Mouse (Mus musculus): ENCODE measurements around the gene Arhgap15. TPM values are rescaled to one million over a fixed set of nuclear protein-coding genes. Genes with fewer than 3 reads are reported as not detected.

The Arhgap15 gene
- polyA plus RNA-seq, 1 experiment from 2014 or later: 0.60 TPM

DNA sequence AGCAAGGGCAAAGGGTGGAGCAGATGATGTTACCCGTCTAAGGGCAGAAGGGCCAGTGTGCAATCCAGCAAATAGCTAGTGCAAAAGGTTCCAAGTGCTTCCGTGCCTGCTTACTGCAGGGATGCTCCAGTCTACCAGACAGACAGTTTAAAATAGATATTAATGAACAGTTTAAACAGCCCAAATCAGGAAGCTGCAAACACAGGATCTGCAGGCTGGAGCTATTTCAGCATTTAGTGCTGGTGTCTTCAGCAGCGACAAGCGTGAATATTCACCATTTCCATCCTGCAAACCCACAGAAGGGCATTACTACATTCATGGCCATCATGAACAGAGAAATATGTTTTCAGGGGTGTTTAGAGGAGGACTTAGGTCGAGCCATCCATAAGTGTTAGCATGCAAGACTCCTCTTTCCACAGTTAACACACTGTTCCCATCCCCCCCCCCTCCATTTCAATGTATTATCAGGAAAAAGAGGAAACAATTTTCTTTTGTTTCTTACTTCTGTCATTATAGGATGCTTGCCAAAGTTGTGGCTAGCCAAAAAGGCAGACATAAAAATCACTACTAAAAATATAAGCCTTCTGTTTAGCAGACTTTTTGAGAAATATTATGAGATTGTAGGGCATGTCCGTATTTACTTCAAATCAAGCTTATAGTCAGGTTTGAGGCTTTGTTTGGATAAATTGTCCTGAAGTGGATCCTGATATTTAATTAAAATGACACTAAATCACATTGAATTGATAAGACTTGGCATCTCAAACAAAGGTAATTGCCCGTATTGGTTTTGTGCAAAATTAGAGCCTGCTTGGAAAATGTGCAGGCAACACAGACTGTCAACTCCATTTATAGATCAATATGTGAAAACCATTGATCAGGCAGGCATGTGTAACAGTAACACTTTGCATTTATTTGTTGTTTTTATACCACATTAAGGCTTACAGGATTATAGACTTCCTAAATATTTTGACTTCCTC lies 35.4 kb downstream of the Arhgap15 start:
- Histone ChIP-seq H3K4me2 (replicated peaks) (no peak overlapping the region), H3K27ac (no peak overlapping the region), H3K9me3 (no peaks in the 10 kb centered on the region), H3K9ac (no peak overlapping the region), H3K27me3 (no peaks in the 10 kb centered on the region), H3K36me3 (no peaks in the 10 kb centered on the region), H3K4me3 (no peak overlapping the region), H3K4me1 (0 out of 2 replicates have a peak, but pooled peaks cover 3% of the 10 kb centered on the region)
- WGBS: 69% methylated on average over 7 of the region's 7 CpGs
- ATAC-seq (ENCODE audit: insufficient number of reproducible peaks, insufficient read depth, low FRiP score, low TSS enrichment): no peak

GRCm38 (mm10) chr2:43786101-43786500 lies 37.5 kb downstream of the Arhgap15 start:
- Histone ChIP-seq H3K27me3 (no peaks in the 10 kb centered on the region), H3K9ac (no peak overlapping the region), H3K4me3 (no peak overlapping the region), H3K36me3 (no peaks in the 10 kb centered on the region), H3K9me3 (no peaks in the 10 kb centered on the region), H3K27ac (no peak overlapping the region), H3K4me2 (replicated peaks) (no peak overlapping the region), H3K4me1 (0 out of 2 replicates have a peak, but pooled peaks cover 3% of the 10 kb centered on the region)
- no peak for ATAC-seq (ENCODE audit: insufficient number of reproducible peaks, insufficient read depth, low FRiP score, low TSS enrichment)
- WGBS: 28% methylated on average over 3 of the region's 3 CpGs

DNA sequence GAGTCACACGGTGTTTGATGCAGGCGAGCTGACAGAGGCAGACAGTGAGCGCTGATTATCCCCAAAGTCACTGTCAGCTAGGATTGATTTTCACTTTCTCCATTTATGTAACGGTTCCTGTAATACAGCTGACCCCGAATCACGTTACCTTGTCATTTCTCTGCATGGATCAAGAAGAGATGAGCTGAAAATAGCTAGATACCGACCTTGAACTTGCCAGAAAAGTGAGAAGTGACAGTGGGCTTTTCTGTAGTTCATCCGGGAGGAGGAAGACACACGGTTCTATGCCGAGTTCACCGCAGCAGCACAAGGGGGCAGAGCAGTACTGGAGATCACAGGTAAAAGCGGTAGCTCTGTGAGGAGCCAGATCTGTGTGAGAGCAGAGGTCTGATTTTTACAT lies 38.5 kb downstream of the Arhgap15 start:
- H3K36me3 ChIP-seq: no peaks in the 10 kb centered on the region
- ATAC-seq (ENCODE audit: insufficient number of reproducible peaks, insufficient read depth, low FRiP score, low TSS enrichment): 0 out of 2 replicates have a peak, but pooled peaks have one; percentile 69
- 51% methylated on average over 12 of the region's 12 CpGs for whole genome bisulfite sequencing
- H3K27ac ChIP-seq: no peak overlapping the region
- no peak overlapping the region for H3K4me2 ChIP-seq (replicated peaks)
- 0 out of 2 replicates have a peak, but pooled peaks cover 3% of the 10 kb centered on the region for H3K4me1 ChIP-seq
- H3K9ac ChIP-seq: no peak overlapping the region
- H3K9me3 ChIP-seq: no peaks in the 10 kb centered on the region
- H3K27me3 ChIP-seq: no peaks in the 10 kb centered on the region
- no peak overlapping the region for H3K4me3 ChIP-seq

DNA sequence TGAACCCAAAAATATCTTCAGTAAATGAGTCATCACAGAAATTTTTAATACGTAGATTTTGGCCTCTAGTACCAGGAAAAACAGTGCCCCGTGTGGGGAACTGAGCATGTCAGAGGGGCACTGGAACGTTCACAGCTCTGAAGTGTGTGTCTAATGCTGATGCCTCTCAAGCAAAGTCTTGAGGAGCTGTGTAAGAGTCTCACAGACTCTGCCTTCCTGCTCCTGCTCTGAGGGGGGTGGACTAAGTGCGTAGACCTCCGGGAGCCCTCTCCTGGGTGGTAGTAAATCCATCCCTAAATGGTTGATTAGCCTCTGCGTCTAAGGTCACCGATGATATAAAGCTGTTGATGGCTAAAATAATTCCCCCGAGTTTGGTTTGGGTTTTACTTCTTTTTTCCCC lies 39.9 kb downstream of the Arhgap15 start:
- 43% methylated on average over 8 of the region's 8 CpGs for WGBS
- Histone ChIP-seq H3K9me3 (no peaks in the 10 kb centered on the region), H3K4me3 (no peak overlapping the region), H3K4me1 (0 out of 2 replicates have a peak, but pooled peaks cover 3% of the 10 kb centered on the region), H3K27me3 (no peaks in the 10 kb centered on the region), H3K4me2 (replicated peaks) (no peak overlapping the region), H3K9ac (no peak overlapping the region), H3K36me3 (no peaks in the 10 kb centered on the region), H3K27ac (no peak overlapping the region)
- 0 out of 2 replicates have a peak, but pooled peaks have one; percentile 28 for ATAC-seq (ENCODE audit: insufficient number of reproducible peaks, insufficient read depth, low FRiP score, low TSS enrichment)

GRCm38 (mm10) chr2:43790049-43790693 lies 41.5 kb downstream of the Arhgap15 start:
- no peak for ATAC-seq (ENCODE audit: insufficient number of reproducible peaks, insufficient read depth, low FRiP score, low TSS enrichment)
- Histone ChIP-seq H3K4me2 (replicated peaks) (no peak overlapping the region), H3K27ac (no peak overlapping the region), H3K9me3 (no peaks in the 10 kb centered on the region), H3K4me3 (no peak overlapping the region), H3K4me1 (0 out of 2 replicates have a peak, but pooled peaks cover 2% of the 10 kb centered on the region), H3K9ac (no peak overlapping the region), H3K36me3 (no peaks in the 10 kb centered on the region), H3K27me3 (no peaks in the 10 kb centered on the region)
- 76% methylated on average over 6 of the region's 6 CpGs for WGBS

DNA sequence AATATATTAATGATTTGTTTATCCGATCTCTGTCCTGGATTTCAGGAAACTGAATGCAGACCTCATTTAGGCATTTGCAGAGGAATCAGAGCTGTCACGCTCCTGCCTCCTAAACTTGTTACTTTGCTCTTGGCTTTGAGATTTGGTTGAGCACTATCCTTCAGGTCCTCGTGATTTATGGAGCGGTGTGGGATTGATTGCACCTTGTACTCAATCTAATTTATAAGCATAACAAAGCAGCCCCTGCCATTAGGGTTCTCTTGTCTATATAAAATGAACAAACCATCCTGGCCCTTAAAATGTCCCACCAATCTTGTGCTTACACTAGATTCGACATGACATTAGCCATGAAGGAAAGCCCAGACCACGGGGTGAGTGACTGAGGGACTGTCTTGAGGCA lies 43.0 kb downstream of the Arhgap15 start:
- H3K4me1 ChIP-seq: no peaks in the 10 kb centered on the region
- ATAC-seq (ENCODE audit: insufficient number of reproducible peaks, insufficient read depth, low FRiP score, low TSS enrichment): no peak

DNA sequence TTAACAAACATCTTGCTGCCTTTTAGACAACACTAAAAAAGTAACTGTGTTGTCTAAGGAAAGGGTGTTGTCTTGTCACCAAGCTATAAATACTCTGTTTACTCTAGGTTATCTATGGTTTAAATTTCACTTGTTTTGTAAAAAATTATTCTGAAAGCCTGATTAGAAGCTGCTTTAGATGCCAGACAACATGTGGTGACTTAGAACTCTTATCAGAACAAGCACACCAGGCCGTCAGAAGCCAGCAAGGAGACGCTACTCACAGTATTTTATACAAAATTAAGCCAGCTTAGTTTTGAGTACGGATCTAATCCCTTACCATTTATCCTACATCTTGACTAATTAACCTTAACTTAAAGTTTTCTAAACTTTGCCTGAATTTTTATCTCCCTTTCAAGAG lies 44.5 kb downstream of the Arhgap15 start:
- no peak for ATAC-seq (ENCODE audit: insufficient number of reproducible peaks, insufficient read depth, low FRiP score, low TSS enrichment)
- H3K4me3 ChIP-seq: no peak overlapping the region
- H3K27ac ChIP-seq: no peak overlapping the region
- no peak overlapping the region for H3K4me2 ChIP-seq (replicated peaks)
- H3K36me3 ChIP-seq: no peaks in the 10 kb centered on the region
- no peaks in the 10 kb centered on the region for H3K9me3 ChIP-seq
- no peaks in the 10 kb centered on the region for H3K4me1 ChIP-seq
- 68% methylated on average over 3 of the region's 3 CpGs for WGBS
- H3K9ac ChIP-seq: no peak overlapping the region
- H3K27me3 ChIP-seq: no peaks in the 10 kb centered on the region

More for the DNA sequence above, 43.0 kb downstream of the Arhgap15 start:
- no peak overlapping the region for H3K4me2 ChIP-seq (replicated peaks)
- H3K9ac ChIP-seq: no peak overlapping the region
- 74% methylated on average over 6 of the region's 6 CpGs for WGBS
- no peaks in the 10 kb centered on the region for H3K9me3 ChIP-seq
- H3K36me3 ChIP-seq: no peaks in the 10 kb centered on the region
- H3K27ac ChIP-seq: no peak overlapping the region
- H3K4me3 ChIP-seq: no peak overlapping the region
- H3K27me3 ChIP-seq: no peaks in the 10 kb centered on the region

DNA sequence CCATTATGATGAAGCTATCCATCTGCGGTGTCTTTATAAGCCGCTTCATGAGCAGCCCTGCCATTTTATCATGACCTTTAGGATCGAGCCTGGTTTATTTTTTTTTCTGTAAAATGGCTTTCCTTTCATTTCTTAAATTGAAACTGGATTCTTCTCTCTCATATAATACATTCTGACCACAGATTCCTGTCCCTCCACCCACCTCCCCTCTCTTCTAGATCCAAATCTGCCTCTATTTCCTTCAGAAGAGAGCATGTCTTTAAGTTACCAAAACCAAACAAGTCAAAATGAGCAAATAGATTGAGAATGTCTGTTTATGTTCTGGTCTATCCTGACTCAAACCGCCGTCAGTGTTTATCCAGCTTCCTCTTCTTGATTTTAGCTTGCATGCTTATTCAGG lies 46.1 kb downstream of the Arhgap15 start:
- Histone ChIP-seq H3K4me3 (no peak overlapping the region), H3K27ac (no peak overlapping the region), H3K9ac (no peak overlapping the region), H3K9me3 (no peaks in the 10 kb centered on the region), H3K4me1 (no peaks in the 10 kb centered on the region), H3K36me3 (no peaks in the 10 kb centered on the region), H3K4me2 (replicated peaks) (no peak overlapping the region), H3K27me3 (no peaks in the 10 kb centered on the region)
- 84% methylated on average over 5 of the region's 5 CpGs for WGBS
- ATAC-seq (ENCODE audit: insufficient number of reproducible peaks, insufficient read depth, low FRiP score, low TSS enrichment): no peak

GRCm38 (mm10) chr2:43796448-43796847 lies 47.8 kb downstream of the Arhgap15 start:
- Histone ChIP-seq H3K27me3 (no peaks in the 10 kb centered on the region), H3K4me3 (no peak overlapping the region), H3K4me2 (replicated peaks) (no peak overlapping the region), H3K9me3 (no peaks in the 10 kb centered on the region), H3K27ac (no peak overlapping the region), H3K9ac (no peak overlapping the region), H3K36me3 (no peaks in the 10 kb centered on the region), H3K4me1 (no peaks in the 10 kb centered on the region)
- no peak for ATAC-seq (ENCODE audit: insufficient number of reproducible peaks, insufficient read depth, low FRiP score, low TSS enrichment)
- 94% methylated on average over 4 of the region's 4 CpGs for WGBS

GRCm38 (mm10) chr2:43805960-43806744 lies 57.5 kb downstream of the Arhgap15 start:
- H3K36me3 ChIP-seq: no peaks in the 10 kb centered on the region
- H3K27me3 ChIP-seq: no peaks in the 10 kb centered on the region
- no peak overlapping the region for H3K27ac ChIP-seq
- no peak overlapping the region for H3K4me3 ChIP-seq
- ATAC-seq (ENCODE audit: insufficient number of reproducible peaks, insufficient read depth, low FRiP score, low TSS enrichment): no peak
- 0 out of 2 replicates have a peak, but pooled peaks cover 2% of the 10 kb centered on the region for H3K4me1 ChIP-seq
- no peaks in the 10 kb centered on the region for H3K9me3 ChIP-seq
- H3K4me2 ChIP-seq (replicated peaks): no peak overlapping the region
- 51% methylated on average over 4 of the region's 4 CpGs for WGBS
- H3K9ac ChIP-seq: no peak overlapping the region
